Mouse (Mus musculus) liver, embryonic 11.5 days (tissue): ENCODE data around the gene Tspan17. TPM values are rescaled to one million over a fixed set of nuclear protein-coding genes. Genes with fewer than 3 reads are reported as not detected.
A peak's percentile ranks its signal among the peaks of the same experiment; 100 is the strongest.

ENCODE experiments used
- ATAC-seq: fragments of 200-750 bp; cut with Nextera tagmentation; replicated peaks from 2 replicates; pipeline ENCODE4 v1.8.0; 2017; ENCODE audit warnings: moderate number of reproducible peaks, mild to moderate bottlenecking, moderate TSS enrichment, moderate library complexity; ENCODE audit not compliant: low FRiP score
- DNase-seq: peaks from one replicate; pipeline ENCODE4 v3.0.0-alpha.2; 2017; ENCODE audit warnings: low spot score
- H3K27ac ChIP-seq: fragments of 300-500 bp; sonication (generic); 2 replicates; pipeline ENCODE4 v1.5.1; 2014; ENCODE audit warnings: mild to moderate bottlenecking, low read depth, low read length, control low read depth
- H3K27me3 ChIP-seq: fragments of 300-500 bp; sonication (generic); replicated peaks from 2 replicates; pipeline ENCODE4 v1.6.1; 2014; ENCODE audit warnings: low read length, mixed read lengths; ENCODE audit not compliant: control insufficient read depth, insufficient read depth
- H3K36me3 ChIP-seq: fragments of 300-500 bp; sonication (generic); 2 replicates; pipeline ENCODE4 v1.6.1; 2014; ENCODE audit warnings: mild to moderate bottlenecking, low read length, moderate library complexity, mixed read lengths; ENCODE audit not compliant: control insufficient read depth, insufficient read depth
- H3K4me1 ChIP-seq: fragments of 300-500 bp; sonication (generic); replicated peaks from 2 replicates; pipeline ENCODE4 v1.6.1; 2014; ENCODE audit warnings: low read length, mixed read lengths; ENCODE audit not compliant: control insufficient read depth, insufficient read depth
- H3K4me2 ChIP-seq: fragments of 300-500 bp; sonication (generic); 2 replicates; pipeline ENCODE4 v1.6.1; 2014; ENCODE audit warnings: mild to moderate bottlenecking, control low read depth, moderate library complexity
- H3K4me3 ChIP-seq: fragments of 300-500 bp; sonication (generic); 2 replicates; pipeline ENCODE4 v1.5.1; 2014; ENCODE audit warnings: low read depth, low read length, control low read depth
- H3K9ac ChIP-seq: fragments of 300-500 bp; sonication (generic); 2 replicates; pipeline ENCODE4 v1.6.1; 2014; ENCODE audit warnings: low read depth, low read length, control low read depth
- H3K9me3 ChIP-seq: fragments of 300-500 bp; sonication (generic); 2 replicates; pipeline ENCODE4 v1.6.1; 2016; ENCODE audit warnings: low read length, inconsistent platforms, mixed read lengths; ENCODE audit not compliant: control insufficient read depth
- WGBS: fragments of 180-500 bp; shearing (Covaris S2); extraction: QIAGEN DNeasy Blood & Tissue Kit; methylation state at CpG from one replicate; pipeline ENCODE4 v1.1.7; 2014; 5-methylcytosine and 5-hydroxymethylcytosine counted together
- polyA plus RNA-seq: library from polyadenylated mRNA; unstranded; fragments of >200 nt; fragmentation: Nextera tagmentation; extraction: Ambion mirVana; gene quantifications from 2 replicates; pipeline ENCODE4 v1.2.1, GENCODE M21; 2014

Gene Tspan17
- polyA plus RNA-seq, 1 experiment from 2014 or later = 2.6 TPM

DNA sequence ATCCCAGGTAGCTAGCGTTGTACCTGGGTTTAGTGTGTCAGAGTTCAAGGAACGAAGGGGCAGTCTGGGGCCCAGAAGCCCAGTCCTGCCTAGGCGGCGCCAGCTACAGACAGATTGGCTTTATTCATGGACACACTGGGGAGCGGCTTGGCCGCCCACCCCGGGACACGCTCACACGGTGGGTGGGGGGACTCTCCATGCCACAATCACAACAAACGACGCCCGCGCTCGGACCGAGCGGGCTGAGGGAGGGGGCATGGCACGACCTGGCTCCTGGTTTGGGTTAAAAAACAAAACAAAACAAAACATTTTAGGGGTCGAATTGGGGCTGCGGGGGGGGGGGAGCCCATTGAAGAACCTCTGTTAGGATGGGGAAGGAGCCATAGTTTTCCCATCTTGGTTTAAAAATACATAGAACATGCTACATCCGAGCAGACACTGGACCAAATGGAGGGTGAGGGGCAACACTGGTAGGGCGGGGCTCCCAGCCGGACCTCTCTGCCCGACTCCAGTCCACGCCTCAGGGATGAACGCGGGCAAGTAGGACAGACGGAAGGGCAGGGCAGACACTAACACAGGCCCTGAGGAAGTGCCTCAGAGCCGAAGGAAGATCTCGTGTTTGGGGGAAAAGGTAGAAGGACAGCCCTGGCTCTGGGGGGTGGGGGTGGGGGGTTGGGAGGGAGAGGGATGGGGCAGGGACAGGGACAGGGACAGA, 30.3 kb upstream of the Tspan17 start:
- Histone ChIP-seq H3K9me3 (no peaks in the 10 kb centered on the region), H3K27ac (no peak overlapping the region), H3K9ac (no peak overlapping the region), H3K4me3 (no peak overlapping the region), H3K4me1 (no peaks in the 10 kb centered on the region), H3K4me2 (peak overlapping the region; percentile 66), H3K27me3 (peaks cover 49% of the 10 kb centered on the region), H3K36me3 (no peaks in the 10 kb centered on the region)
- WGBS = 6% methylated on average over 29 of the region's 29 CpGs
- ATAC-seq (no peak), DNase-seq (no peak)

DNA sequence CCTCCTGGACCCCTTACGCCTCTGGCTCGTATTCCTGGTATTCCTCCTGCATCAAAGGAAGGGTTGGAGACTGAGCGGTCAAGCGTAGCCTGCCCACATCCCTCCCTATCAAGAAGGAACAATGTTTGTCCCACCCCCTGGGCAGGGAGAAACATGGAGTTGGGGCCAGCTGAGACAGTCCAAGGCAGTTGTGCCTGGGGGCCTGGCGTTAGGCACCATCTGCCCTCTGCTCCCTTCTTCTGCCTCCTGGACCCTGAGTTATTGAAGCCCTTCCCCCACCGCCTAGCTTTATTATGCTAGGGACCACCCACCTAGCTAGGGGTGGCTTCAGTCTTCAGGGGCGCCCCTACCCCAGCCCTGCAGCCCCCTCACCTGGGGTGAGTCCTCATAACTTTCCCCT, 29.7 kb upstream of the Tspan17 start:
- no peak overlapping the region for H3K27ac ChIP-seq
- no peaks in the 10 kb centered on the region for H3K4me1 ChIP-seq
- ATAC-seq (no peak), DNase-seq (no peak)
- no peak overlapping the region for H3K9ac ChIP-seq
- H3K36me3 ChIP-seq = no peaks in the 10 kb centered on the region
- no peak overlapping the region for H3K4me3 ChIP-seq
- 18% methylated on average over 7 of the region's 7 CpGs for WGBS
- peaks cover 51% of the 10 kb centered on the region for H3K27me3 ChIP-seq
- no peak overlapping the region for H3K4me2 ChIP-seq
- H3K9me3 ChIP-seq = no peaks in the 10 kb centered on the region

DNA sequence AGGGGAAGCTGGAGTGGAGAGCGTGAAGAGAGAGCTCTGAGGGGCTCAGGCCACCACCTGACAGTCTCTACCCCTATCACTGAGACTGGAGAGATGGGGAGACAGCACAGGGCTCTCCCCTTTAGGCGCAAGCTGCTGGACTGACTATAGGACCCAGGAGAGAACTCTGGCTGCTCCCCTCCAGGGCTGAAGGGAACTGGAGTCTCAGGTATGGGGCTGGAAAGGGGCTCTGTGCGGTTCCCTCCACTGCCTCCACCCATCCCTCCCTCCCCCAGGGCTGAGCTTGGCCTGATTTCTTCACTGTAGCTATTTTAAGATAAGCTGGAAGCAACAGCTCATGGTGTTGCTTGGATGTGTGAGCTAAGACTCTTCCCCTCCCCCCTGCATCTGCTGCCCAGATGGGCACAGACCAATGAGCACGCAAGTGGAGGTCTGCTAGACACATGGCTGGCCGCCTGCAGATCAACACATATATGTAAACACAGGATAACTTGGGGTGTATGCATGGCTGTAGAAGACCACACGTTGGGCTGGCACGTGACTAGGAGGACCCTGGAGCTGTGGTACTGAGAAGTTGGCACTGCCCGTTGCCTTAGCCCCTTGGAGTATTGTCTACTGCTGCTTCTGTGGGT, 28.9 kb upstream of the Tspan17 start:
- WGBS = 56% methylated on average over 8 of the region's 8 CpGs
- H3K27ac ChIP-seq = no peak overlapping the region
- no peak overlapping the region for H3K4me3 ChIP-seq
- ATAC-seq (no peak), DNase-seq (no peak)
- no peak overlapping the region for H3K4me2 ChIP-seq
- no peaks in the 10 kb centered on the region for H3K4me1 ChIP-seq
- no peaks in the 10 kb centered on the region for H3K9me3 ChIP-seq
- H3K9ac ChIP-seq = no peak overlapping the region
- H3K36me3 ChIP-seq = no peaks in the 10 kb centered on the region
- peaks cover 59% of the 10 kb centered on the region for H3K27me3 ChIP-seq

DNA sequence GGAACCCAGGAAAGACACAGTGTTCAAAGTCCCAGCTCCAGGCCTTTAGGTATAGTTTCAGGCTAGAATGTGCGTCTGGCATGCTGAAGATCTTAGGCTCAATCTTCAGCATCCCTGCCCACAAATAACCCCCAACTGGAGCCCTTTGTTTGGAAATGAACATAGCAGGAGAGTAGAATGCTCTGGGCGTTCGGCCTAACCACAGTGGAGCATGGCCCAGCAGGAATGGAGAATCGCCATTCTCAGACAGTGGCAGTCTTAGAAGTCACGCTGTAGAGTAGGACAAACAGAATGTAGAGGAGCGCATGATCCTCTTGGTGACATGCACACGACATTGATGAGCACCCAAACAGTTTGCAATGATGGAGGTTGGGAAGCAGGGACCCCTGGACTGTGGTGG, 28.3 kb upstream of the Tspan17 start:
- Histone ChIP-seq H3K9me3 (no peaks in the 10 kb centered on the region), H3K4me1 (no peaks in the 10 kb centered on the region), H3K27me3 (peaks cover 62% of the 10 kb centered on the region), H3K4me3 (no peak overlapping the region), H3K9ac (no peak overlapping the region), H3K4me2 (no peak overlapping the region), H3K36me3 (no peaks in the 10 kb centered on the region), H3K27ac (no peak overlapping the region)
- no peak for ATAC-seq
- WGBS = 74% methylated on average over 7 of the region's 7 CpGs
- no peak for DNase-seq

DNA sequence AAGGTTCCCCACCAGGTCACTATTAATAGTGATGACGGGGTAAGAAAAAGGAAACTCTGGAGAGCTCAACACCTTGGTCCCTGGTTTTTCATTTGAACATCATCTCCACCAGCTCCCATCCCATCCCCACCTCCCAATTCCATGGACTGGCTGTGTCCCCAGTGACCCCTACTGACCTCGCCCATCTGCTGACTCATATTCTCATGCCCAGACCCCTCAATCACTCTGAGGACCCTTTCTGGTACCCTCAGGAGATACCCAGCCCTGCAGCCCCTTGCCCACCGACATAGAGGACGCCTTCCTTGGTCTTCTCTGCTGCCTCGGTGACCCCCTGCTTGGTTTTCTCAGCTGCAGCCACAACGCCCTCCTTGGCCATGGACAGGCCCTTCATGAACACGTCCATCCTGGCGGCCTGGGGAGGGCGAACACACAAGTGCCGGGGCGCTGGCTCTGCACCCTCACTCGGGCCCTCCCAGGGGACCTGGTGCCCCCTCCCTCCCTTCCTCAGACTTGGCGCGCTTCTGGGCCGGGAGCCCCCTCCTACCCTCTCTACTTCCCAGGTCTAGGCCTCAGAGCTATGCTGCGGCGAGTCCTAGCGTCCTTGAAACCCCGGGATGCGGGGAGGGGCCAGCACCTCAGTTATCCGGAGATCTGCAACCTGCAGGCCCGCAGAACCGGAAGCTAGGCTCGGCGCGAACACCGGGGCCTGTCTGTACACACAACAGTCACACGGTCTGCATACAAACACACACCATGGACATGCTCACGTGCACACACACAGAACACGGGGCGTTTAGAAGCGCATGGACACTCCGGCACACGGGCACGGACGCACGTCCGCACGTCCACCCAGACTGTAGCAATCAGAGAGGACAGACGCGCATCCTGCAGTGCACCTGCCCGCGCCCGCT, 23.6 kb upstream of the Tspan17 start:
- Histone ChIP-seq H3K27me3 (peaks cover 54% of the 10 kb centered on the region), H3K4me2 (peak overlapping the region; percentile 55), H3K9ac (no peak overlapping the region), H3K27ac (no peak overlapping the region), H3K4me1 (no peaks in the 10 kb centered on the region), H3K36me3 (no peaks in the 10 kb centered on the region), H3K4me3 (peak overlapping the region; percentile 27), H3K9me3 (no peaks in the 10 kb centered on the region)
- DNase-seq (no peak), ATAC-seq (no peak)
- WGBS = 6% methylated on average over 44 of the region's 44 CpGs

DNA sequence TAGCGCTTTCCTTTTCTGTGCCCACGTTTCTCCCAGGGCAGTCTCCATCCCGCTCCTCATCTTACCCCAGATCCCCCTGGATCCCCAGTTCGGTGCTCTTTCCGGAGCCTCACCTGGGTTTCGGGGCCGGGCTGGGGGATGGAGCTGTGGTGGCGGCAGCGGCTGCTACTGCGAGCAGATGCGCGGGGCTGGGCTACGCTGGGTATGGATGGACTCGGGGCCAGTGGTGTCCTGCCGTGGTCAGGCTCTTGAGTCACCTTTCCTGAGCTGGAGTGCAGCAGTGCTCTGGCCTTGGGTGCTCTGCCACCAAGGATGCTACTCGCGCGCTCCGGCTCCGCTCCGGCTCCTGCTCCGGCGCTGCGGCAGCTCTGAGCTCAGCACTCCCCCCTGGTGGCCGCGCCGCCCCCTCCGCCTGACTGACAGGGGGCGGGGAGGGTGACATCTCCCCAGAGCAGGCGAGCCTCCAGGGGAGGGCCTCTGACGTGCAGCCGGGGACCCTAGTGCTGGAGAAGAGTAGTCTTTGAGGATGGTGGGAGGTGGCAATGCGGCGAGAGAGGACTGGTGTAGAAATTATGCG, 22.9 kb upstream of the Tspan17 start, which contains the start of gene Sncb:
Sncb (minus strand) TSS at position 404 of the 577 bp plus-strand sequence.
- Histone ChIP-seq H3K27ac (no peak within 1 kb of the TSS), H3K27me3 (peaks cover 54% of the 10 kb centered on the region), H3K9ac (no peak within 1 kb of the TSS), H3K4me2 (peak within 1 kb of the TSS; percentile 55), H3K4me3 (peak within 1 kb of the TSS; percentile 27), H3K4me1 (no peaks in the 10 kb centered on the region), H3K9me3 (no peaks in the 10 kb centered on the region), H3K36me3 (no peaks in the 10 kb centered on the region)
- WGBS = 4% methylated on average over 35 of the region's 35 CpGs
- DNase-seq (peak; percentile 62), ATAC-seq (no peak)

DNA sequence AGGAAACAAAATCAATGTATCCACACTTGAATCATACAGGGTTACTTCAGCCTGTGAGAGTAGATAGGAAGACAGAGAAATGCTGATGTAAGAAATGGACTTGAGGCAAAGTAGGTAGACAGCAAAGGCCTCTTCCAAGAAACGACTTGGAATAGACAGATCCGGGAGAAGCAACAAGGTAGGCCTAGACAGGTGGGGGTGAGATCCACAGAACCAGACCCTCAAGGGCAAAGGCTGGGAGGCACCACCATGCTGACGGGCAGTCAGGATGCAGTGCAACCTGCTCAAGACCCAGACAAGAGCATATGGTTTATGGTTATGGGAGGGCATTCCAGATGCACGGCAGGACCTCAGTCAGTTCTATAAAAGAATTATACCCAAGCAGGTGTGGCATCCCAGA, 22.2 kb upstream of the Tspan17 start:
- Histone ChIP-seq H3K9ac (no peak overlapping the region), H3K4me1 (no peaks in the 10 kb centered on the region), H3K4me3 (no peak overlapping the region), H3K27ac (no peak overlapping the region), H3K4me2 (no peak overlapping the region), H3K27me3 (peaks cover 52% of the 10 kb centered on the region), H3K36me3 (no peaks in the 10 kb centered on the region), H3K9me3 (no peaks in the 10 kb centered on the region)
- no peak for ATAC-seq
- WGBS = 84% methylated on average over 4 of the region's 4 CpGs
- DNase-seq = no peak

DNA sequence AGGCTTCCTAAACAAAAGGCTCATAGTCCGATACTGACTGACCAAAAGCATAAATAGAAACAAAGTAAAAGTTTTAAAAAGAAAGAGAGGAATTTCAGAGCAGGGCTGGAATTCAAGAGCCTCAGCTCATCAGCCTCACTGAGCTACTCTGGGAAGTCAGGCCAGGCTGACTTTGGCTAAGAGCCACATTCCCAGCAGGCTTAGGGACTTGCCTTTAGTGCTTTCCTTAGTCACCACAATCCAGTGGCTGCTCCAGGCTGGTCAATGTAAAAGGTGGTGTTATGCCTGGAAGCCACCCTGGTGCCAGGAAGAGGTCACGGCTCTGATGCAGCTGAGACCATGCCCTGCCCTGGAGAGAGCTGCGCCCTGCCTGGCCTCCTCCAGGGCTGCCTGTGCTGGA, 8.6 kb upstream of the Tspan17 start:
- WGBS = 73% methylated on average over 3 of the region's 3 CpGs
- no peak overlapping the region for H3K4me2 ChIP-seq
- H3K4me1 ChIP-seq = no peaks in the 10 kb centered on the region
- no peak overlapping the region for H3K9ac ChIP-seq
- H3K36me3 ChIP-seq = no peaks in the 10 kb centered on the region
- DNase-seq (no peak), ATAC-seq (no peak)
- H3K27ac ChIP-seq = no peak overlapping the region
- H3K4me3 ChIP-seq = no peak overlapping the region
- no peaks in the 10 kb centered on the region for H3K9me3 ChIP-seq
- no peaks in the 10 kb centered on the region for H3K27me3 ChIP-seq
